Mouse (Mus musculus) embryonic facial prominence, embryonic 12.5 days (tissue): ENCODE measurements around the gene Fxyd4. TPM values are rescaled to one million over a fixed set of nuclear protein-coding genes. Genes with fewer than 3 reads are reported as not detected.

Source experiments
- ATAC-seq: fragments of 200-750 bp; cut with Nextera tagmentation; 2 replicates; pipeline ENCODE4 v1.8.0; 2017; ENCODE audit not compliant: insufficient number of reproducible peaks, insufficient read depth, low FRiP score, low TSS enrichment
- H3K27ac ChIP-seq: fragments of 300-500 bp; sonication (generic); 2 replicates; pipeline ENCODE4 v1.5.1; 2016; ENCODE audit warnings: mild to moderate bottlenecking
- H3K27me3 ChIP-seq: fragments of 300-500 bp; sonication (generic); 2 replicates; pipeline ENCODE4 v1.6.1; 2016; ENCODE audit warnings: mild to moderate bottlenecking, moderate library complexity
- H3K36me3 ChIP-seq: fragments of 300-500 bp; sonication (generic); 2 replicates; pipeline ENCODE4 v1.6.1; 2016; ENCODE audit warnings: mild to moderate bottlenecking
- H3K4me1 ChIP-seq: fragments of 300-500 bp; sonication (generic); 2 replicates; pipeline ENCODE4 v1.6.1; 2016
- H3K4me2 ChIP-seq: fragments of 300-500 bp; sonication (generic); replicated peaks from 2 replicates; pipeline ENCODE4 v1.6.1; 2016; ENCODE audit warnings: mild to moderate bottlenecking, moderate library complexity
- H3K4me3 ChIP-seq: fragments of 300-500 bp; sonication (generic); 2 replicates; pipeline ENCODE4 v1.5.1; 2016; ENCODE audit warnings: mild to moderate bottlenecking
- H3K9ac ChIP-seq: fragments of 300-500 bp; sonication (generic); 2 replicates; pipeline ENCODE4 v1.6.1; 2016; ENCODE audit warnings: mild to moderate bottlenecking, moderate library complexity
- H3K9me3 ChIP-seq: fragments of 300-500 bp; sonication (generic); 2 replicates; pipeline ENCODE4 v1.6.1; 2016; ENCODE audit warnings: mild to moderate bottlenecking, moderate library complexity
- WGBS: fragments of 180-500 bp; shearing (Covaris S2); methylation state at CpG from one replicate; pipeline ENCODE4 v1.1.7; 2016; 5-methylcytosine and 5-hydroxymethylcytosine counted together
- microRNA-seq: library from miRNA; unstranded; fragments of <30 nt; microRNA quantifications from one replicate; pipeline ENCODE4, GENCODE M21; 2017
- polyA plus RNA-seq: library from polyadenylated mRNA; unstranded; fragments of >200 nt; fragmentation: Nextera tagmentation; extraction: Ambion mirVana; gene quantifications from 2 replicates; pipeline ENCODE4 v1.2.1, GENCODE M21; 2016

Fxyd4 gene
- polyA plus RNA-seq, 1 experiment from 2014 or later: 2.2 TPM

DNA sequence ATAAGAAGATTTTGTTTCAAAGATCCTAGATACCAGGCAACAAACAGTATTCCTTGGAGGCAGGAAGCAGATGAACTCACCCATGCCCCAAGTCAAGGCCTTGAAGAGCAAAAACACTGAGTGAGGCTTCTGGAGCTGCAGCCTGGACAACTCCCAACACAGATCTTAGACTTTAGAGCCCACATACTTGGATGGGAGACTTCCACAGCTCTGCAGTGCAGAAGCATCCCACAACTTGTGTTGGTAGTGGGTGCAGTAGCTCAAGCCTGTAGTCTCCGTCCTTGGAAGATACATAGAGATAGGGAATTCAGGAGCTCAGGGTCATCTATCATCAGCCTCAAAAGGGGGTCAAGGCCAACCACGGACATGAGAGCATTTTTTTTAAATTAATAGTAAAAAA is 51.5 kb downstream of the Fxyd4 start:
- no peak overlapping the region for H3K27ac ChIP-seq
- no peaks in the 10 kb centered on the region for H3K9me3 ChIP-seq
- peaks cover 2% of the 10 kb centered on the region; the same call in 1 of the 2 replicates for H3K4me1 ChIP-seq
- H3K4me2 ChIP-seq: no peak overlapping the region
- H3K27me3 ChIP-seq: no peaks in the 10 kb centered on the region
- ATAC-seq: no peak
- WGBS: 85% methylated on average over 2 of the region's 2 CpGs
- H3K36me3 ChIP-seq: no peaks in the 10 kb centered on the region
- no peak overlapping the region for H3K9ac ChIP-seq
- H3K4me3 ChIP-seq: no peak overlapping the region

Small RNA genes lying within 50 kb of the gene (microRNA-seq; reads per million reads assigned to microRNA genes)
- gene Gm25535: not detected

Other genes starting within 250 kb of the Fxyd4 start
- gene Zfp637, start 96.5 kb downstream of the Fxyd4 start, polyA plus RNA-seq: 175 and 182 TPM in 2 replicates
- 15.7 and 19.2 TPM in 2 replicates for gene Zfp239, start 75.6 kb downstream of the Fxyd4 start, polyA plus RNA-seq
- gene Hnrnpf, start 37.4 kb downstream of the Fxyd4 start, polyA plus RNA-seq: 659 and 677 TPM in 2 replicates
- 0.12 and 0.27 TPM in 2 replicates for gene Rasgef1a, start 73.7 kb upstream of the Fxyd4 start, polyA plus RNA-seq
- 12.0 and 14.2 TPM in 2 replicates for gene Csgalnact2, start 201.4 kb upstream of the Fxyd4 start, polyA plus RNA-seq